Mouse (Mus musculus) cerebellum, adult (tissue): ENCODE measurements around the gene Ntm.

ENCODE experiments used
- ATAC-seq: cut with Nextera tagmentation; 2 replicates; pipeline ENCODE4 v1.9.2; 2017; ENCODE audit warnings: mild to moderate bottlenecking, moderate library complexity, mixed read lengths; ENCODE audit not compliant: insufficient number of reproducible peaks, low FRiP score, low TSS enrichment

Gene Ntm

DNA sequence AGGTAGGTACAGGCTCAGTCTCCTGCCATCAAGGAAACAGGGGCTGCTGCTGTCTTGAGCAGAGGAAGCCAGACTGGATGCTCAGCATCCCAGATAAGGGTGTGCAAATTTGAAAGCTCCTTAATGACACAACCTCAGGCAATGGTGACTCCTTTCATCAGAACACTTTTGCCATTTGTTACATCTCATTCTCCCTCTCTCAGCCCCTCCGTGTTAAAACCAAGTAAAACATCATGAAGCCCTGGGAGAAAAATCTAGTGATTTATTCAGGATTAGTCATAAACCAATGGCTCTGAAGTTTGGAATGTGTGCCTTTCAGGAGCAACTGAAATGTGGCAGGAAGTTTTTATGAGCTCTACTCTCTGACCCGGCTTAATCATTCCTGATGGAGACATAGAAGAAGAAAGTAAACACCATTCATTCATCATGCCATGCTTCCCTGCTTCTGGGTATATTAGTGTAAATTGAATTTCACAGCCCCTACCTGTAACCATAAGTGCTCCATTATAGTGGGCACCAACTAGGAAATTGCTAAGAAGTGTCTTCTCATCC is 845.3 kb downstream of the Ntm start:
- ATAC-seq: no peak

DNA sequence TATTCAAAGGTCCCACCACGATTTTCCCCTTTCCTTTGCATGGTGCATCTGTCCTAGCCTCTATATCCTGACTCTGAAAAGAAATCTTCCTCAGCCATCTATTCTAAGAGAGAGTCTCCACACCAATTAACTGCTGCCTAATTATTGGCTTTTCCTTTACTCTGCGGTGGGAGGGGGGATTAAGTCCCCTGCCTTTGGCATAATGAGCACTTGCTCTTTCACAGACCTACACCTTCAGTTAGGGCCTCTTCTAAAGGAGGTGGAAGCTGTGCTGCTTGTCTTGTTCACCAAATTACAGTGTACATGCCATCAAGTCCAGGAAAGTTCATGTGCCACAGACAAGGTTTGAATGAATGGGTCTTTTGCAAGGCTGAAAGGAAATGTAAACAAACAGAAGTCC is 847.6 kb downstream of the Ntm start:
- no peak for ATAC-seq

DNA sequence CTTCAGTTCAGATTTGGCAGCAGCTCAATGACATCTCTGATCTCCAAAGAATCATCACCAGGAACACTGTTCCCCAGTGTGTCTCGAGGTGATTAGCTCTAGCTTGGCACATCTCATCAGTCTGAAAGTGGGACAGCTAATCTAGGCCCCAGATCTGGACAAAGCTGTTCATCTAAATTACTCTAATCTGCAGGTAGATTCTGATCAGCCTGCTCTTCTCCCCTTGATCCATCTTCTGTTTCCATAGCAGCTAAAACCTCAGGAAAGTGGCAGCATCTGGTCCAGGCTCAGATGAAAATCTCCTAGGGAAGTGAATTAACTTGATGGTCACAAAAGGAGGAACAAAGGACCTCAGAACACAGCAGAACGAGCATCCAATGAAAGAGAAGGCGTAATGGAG is 856.2 kb downstream of the Ntm start:
- no peak for ATAC-seq

DNA sequence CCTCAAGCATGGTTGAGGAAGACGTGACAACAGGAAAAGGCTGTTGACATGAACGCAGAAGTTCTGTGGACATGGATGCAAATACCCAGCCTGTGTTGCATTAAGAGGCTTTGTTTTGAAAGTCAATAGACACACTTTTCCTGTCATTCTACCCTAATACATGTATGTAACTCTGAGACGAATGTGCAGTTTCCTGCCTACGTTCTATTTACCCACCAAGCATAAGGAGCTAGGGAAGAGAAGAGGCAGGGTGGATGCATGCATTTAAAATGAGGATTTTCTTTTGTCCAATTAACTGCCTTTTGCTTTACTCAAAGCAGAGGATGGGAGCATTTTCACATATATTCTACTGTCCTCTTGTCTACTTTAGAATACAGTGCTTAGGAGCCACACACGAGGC is 858.5 kb downstream of the Ntm start:
- ATAC-seq: no peak

DNA sequence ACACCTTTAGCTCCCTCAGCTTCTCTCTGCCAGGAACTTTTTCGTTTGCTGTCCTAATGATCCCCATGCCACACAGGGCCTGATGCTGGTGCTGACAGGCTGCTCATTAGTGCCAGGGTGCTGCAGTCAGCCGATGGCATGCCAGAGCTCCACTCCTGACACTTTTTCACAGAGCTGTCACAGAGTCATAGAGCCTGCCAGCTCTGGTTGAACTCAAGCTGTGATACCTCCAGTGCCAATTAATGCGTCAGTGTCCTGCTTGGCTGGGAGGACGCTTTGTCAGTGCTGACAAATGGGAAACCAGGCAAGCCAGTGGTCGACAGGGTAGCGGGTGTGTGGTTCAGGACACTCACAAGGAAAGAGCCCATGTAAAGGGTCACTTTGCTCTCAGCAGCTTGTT is 858.9 kb downstream of the Ntm start:
- peak; percentile 92 for ATAC-seq

DNA sequence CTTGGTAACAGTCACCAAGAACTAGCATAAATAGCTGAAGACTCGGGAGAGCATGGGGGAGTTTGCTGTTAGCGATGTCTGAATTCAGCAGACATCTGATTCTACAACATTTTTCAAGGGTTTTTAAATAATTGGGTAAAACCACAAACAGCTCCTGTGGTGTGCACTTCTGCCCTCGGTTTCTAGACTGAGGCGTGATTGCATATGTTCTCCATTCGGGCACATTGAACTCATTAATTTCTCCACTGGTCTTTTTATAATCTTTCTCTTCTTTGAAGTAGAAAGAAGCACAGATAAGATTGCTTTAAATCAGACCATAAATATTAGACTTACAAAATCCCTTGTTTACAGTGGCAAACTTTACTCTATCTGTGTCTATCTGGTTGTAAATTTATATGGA is 862.3 kb downstream of the Ntm start:
- ATAC-seq: no peak

DNA sequence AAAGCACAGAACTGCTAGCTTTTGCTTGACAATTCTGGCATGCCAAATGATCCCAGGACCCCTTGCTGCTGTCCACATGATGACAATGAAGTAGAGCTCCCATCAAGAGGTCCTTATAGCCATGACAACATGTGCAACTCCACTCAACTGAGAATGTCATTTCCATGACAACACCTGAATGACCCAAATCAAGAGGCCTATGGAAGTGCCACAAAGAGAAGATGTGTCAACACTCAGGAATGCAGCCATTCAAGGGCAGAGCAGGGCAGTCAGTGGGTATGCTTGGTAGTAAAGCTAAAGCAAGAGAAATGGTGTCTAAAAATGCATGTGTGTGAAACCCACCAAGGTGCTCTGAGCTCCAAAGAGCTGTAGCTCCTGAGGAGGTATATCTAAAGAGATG is 870.5 kb downstream of the Ntm start:
- ATAC-seq: no peak

DNA sequence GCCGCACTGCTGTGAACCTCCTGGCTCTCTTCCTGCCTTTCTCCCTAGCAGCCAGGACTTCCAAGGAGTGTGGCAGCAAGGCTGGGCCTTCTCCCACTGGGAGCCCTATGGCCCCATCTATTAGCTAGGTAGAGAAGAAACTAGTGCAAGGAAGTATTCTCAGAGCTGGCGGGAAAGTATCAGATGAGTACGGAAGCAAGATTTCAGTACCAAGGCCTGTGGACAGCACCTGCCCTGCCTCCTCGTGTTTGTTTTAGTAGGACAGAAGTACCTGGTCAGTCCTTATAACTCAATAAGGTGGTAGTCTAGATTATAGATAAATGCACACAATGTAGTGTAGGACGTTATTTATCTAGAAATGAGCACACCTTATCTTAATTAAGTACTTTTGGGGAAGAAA is 874.3 kb downstream of the Ntm start:
- no peak for ATAC-seq

DNA sequence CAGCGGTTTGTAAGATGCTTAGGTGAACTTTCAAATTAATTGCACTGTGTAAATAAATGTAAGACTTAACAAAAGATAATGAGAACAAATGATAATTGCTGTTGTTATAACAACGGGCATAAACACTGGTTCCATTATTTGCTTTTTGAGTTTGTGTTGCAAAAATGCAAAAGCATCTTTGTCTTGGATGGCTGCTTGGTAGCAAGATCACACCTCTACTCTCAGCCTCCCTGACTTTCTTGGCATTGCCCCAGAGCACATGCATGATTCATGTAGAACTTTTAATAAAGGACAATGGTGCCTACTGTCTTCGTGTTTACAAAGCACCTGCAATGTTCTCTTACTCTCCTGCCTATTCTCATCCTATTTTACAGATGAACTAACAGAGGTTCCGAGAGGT is 875.3 kb downstream of the Ntm start:
- ATAC-seq: no peak

DNA sequence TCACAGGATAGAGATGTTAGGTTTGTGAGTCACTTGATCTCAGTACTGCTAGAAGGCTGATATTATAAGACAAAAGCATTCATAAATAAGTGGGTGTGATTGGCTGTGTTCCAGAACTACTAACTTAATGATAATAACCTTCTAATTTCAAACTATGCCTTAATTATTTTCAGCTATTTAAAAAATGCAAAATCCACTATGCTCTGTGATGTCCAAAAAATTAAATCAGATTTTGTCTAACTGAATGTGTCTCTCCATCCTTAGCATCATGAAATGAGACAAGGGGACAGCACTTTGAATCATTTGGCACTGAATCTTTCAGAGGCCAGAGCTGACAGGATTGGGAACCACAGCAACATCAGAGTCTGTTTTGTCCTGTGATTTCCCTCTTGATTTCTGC is 875.8 kb downstream of the Ntm start:
- ATAC-seq: no peak

DNA sequence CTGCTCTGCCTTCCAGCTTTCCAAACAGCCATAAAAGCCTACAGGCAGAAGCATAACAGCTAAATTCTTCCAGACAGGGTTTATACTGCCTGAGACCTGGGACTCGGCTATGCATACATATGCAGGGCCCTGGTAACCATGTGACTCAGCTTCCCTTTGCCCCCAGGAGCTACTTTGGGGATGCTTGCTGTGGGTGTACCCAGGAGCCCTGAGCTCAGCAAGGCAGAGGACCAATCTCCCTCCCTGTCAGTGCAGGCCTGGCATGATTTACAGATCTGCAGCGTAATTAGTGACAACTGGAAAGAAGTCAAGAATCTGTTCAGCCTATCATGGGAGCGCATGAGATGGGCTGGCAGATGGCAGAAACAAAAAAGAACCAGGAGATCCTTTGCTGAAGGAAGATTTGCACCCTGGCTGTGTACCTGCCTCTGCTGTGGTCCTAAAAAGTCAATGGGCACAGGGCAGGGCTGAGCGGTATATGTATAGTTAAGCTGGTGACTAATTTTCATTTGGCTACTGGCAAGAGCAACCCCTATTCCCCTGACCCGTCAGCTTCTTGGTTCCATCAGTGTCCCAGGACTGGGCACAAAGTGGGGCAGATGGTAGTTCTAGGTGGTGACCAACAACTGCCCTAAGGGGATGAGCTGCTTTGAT is 886.9 kb downstream of the Ntm start:
- peak; percentile 83 for ATAC-seq

DNA sequence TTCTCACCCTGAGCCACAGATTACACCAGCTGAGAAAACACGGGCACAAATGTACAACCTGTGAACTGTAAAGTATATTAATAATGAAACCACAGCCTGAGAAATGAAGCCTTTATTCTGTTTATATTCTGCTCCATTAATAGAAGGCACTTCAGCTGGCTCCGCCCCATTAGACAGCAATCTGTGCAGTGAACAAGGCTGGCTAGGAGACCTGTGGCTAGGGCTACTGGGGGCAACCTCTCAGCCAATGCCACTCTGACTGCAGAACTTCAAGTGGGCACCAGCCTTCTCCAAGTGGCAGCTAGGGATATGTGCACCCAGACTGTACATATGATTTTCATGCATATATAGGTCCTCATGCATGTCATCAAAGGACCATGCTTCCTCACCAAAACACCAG is 887.7 kb downstream of the Ntm start:
- ATAC-seq: no peak

DNA sequence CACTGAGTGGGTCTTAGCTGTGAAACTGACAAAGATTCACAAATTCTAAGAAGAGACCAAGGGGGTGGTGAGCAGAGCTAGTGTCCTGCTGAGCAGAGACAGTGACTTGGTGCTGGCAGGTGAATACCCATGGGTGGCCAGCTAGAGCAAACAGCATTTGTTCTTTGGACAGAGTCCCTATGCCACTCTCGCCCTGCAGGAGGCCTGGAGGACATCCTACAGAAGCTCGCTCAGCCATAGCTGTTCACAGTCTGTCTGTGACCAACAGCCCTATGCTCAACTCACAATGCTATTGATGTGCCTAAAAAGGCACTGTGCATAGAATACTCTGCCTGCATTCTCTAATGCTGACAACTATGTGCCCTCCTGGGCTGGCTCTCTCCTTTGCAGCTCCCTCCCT is 888.4 kb downstream of the Ntm start:
- ATAC-seq: peak; percentile 77

DNA sequence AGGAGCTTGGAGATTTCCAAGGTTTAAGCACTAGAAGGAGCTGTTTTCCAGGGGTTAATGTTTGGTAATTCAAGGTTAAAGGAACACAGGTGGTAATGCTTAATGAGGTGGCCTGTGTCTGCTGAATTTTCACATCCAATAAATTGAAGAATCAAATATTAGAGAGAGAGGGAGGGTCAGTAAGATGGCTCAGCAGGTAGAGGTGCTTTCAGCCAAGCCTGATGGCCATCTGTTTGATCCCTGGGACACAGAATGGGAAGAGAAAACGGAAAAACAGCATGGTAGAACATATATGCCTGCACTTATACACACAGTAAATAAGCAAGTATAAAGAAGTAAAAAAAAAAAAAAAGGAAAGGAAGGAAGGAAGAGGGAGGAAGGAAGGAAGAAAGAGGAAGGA is 890.9 kb downstream of the Ntm start:
- no peak for ATAC-seq

DNA sequence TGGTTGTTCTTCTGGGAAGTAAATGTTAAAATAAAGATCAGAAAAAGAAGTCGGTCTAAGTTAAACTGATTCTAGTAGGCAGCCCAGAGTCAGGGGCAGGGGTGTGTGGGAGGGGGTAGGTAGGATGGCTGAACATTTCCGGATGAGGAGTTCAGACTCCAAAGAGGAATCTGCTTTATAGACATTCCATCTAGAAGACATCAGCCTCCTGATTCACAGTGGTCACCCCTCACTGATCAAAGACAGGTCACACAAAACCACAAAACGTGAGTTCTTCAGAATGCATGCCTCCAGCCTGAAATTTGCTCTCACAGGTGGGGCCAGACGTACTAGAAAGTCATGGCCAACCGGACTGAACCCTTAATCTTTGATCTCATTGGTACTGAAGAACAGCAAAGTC is 895.4 kb downstream of the Ntm start:
- no peak for ATAC-seq

DNA sequence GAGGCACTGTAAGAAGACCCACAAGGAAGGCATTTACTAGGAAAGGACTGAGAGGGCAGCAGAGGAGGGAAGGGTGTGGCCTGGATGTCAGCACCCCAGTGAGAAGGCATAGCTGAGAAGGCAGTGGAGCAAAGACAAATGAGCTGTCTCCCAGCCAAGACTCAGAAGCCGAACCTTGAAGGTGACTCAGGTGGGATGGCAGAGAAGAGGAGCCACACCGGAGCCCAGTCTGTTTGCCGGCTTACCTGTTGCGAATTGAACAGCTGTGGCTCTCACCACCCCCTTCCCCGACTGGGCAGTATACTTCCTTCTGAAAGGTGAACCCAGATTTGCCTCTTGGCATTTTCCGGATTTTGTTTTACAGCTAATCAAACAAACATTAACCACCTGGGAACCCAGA is 902.6 kb downstream of the Ntm start:
- ATAC-seq: no peak

DNA sequence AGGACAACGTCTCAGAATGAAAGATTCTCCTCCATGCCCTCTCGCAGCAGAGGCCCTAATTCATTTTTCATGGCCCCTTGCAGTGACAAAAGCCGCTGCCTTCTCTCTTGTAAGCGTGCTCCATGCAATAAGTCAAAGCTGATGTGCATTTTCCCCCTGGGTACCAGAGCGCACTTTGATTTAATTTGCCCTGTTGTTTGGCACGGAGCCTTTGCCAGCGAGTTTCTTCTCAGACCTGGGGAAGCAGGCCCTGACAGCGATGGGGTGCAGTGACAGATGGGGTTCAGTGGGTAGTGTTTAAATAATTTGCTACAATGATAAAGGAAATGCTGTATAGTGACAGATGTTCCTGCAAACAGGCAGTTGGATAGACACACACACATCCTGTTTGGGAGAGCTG is 904.1 kb downstream of the Ntm start:
- ATAC-seq: no peak

DNA sequence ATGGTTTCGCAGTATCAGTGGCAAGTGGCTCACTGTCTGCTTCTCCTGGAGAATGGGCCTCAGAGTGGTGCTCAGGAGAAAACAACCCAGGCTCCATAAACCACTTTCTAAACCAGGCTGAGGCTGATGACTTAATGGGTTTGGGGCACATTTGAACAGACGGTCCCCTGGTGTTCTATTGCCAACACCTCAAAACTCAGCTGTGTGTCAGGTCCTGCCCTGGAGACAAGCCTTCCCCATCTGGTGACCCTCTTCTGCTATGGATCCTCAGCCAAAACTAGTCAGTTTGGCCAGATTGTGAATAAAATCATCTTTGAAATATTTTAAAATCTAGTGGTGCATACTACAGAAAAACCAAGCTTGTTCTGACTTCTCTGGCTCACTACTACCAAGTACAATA is 907.3 kb downstream of the Ntm start:
- no peak for ATAC-seq

DNA sequence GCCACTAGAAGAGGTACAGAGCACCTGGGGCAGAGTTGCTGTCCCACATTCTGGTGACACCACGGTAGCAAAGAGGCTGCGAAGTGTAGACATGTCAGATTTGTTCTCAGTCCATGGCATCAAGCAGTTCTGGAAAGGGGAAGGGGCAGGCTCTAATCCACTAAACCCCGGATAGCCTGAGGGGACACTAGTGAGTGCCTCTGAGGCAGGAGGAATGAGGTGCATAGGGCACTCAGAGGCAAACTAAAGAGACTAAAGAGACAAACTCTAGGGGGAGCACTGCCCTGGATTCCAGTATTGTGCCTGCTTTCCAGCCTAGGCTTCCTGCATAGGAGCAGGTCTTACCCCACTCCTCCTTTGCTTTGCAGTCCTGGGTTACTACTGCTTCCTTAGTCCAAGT is 926.5 kb downstream of the Ntm start:
- ATAC-seq: no peak

DNA sequence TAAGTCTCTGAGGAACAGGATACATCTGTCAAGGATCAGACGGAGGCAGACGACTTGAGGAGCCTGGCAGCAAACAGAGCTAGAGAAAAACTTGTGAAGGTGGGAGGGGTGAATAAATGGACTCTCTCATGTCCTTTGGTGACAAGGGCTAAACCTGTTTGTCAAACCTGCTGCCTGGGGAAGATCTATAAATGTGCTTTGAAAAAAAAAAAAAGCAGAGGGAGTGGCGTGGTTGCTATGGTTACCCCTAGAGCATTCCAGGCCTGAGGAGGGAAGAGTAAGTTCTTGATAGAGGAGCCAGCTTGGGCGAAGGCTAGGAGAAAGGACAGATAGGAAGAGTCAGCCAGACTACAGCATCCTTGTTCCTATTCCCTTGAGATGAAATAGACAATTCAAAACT is 926.9 kb downstream of the Ntm start:
- ATAC-seq: no peak

DNA sequence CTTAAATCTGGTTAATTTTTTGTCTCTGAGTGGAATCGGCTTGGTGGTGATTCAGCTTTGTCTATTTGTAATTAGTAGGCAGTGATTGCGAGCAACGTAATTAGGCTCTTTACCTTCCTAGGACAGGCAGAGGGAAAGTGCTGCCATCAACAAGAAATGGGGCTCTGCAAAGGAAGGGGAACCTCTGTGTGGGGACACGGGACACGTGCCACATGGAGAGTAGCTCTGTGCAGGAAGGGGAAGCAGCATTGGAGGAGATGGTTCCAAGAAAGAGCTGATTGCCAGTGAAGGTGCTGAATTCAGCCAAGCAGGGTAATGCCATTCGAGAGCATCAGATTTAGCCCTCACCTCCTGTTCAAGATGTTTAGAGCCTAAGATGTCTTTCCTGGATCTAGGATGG is 936.5 kb downstream of the Ntm start:
- ATAC-seq: no peak

DNA sequence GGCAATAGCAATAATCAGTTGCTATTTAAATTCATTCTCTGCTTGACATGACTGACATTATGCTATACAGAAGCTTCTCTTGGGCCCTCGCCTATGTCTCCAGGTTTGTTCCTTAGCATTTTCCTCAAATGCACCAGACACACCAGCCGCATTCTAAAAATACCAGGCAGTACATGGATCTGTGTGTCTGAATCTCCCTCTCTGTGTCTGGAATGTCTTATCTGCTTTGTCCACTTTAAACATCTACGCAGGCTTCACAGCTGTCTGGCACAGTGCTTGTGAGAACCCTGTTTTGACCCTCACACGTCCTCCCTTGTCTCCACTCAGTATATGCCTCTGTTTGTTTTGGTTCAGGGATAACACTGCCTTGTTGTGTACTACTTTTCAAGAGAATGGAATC is 937.3 kb downstream of the Ntm start:
- ATAC-seq: no peak

DNA sequence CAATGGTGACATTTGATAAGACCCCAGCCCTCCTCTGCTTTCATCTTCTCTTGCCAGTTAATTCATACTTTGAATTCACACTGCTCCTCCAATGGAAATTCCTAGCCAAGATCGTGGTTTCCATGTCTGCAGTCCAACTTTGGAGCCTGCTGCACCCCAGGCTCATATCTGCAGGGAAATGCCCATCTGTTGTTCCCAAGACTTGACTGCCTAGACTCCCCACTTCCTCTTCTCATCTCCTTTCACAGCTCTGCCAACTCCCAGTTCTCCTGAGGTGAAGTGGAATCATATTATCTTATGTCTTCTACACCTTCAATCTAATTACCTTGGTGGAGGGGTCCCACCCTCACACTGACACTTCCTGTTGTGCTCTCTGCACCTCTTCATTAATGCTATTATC is 937.8 kb downstream of the Ntm start:
- no peak; the same call in 1 of the 2 replicates for ATAC-seq
